Mouse (Mus musculus) MEL (cell line): ENCODE data around the gene Mlana.

Experiments used
- CHD2 ChIP-seq: IDR thresholded peaks from 2 replicates; pipeline ENCODE4 v1.6.1; 2011; ENCODE audit warnings: low read length, improper control_type of control experiment
- CTCF ChIP-seq, 3 experiments: IDR thresholded peaks in 2 of 3; conservative IDR thresholded peaks in 1 of 3; 2 replicates each; pipeline ENCODE4 v1.5.1; 2011 to 2012; ENCODE audit warnings: low read length in 3 of 3, low read depth in 2 of 3, mild to moderate bottlenecking in 2 of 3, improper control_type of control experiment in 1 of 3, inconsistent platforms in 1 of 3, mixed read lengths in 1 of 3, moderate library complexity in 1 of 3; ENCODE audit not compliant: control insufficient read depth in 1 of 3, insufficient read depth in 1 of 3, poor library complexity in 1 of 3, severe bottlenecking in 1 of 3
- EP300 ChIP-seq, 2 experiments: IDR thresholded peaks; 2 replicates each; pipeline ENCODE4 v1.6.1; 2011; ENCODE audit warnings: improper control_type of control experiment in 2 of 2, low read length in 2 of 2, low read depth in 1 of 2, mild to moderate bottlenecking in 1 of 2
- MXI1 ChIP-seq: IDR thresholded peaks from 2 replicates; pipeline ENCODE4 v1.6.1; 2011; ENCODE audit warnings: mild to moderate bottlenecking, low read depth, low read length, improper control_type of control experiment
- NRF1 ChIP-seq: IDR thresholded peaks from 2 replicates; pipeline ENCODE4 v1.6.1; 2014; ENCODE audit warnings: low read depth, mild to moderate bottlenecking, inconsistent platforms, low read length, improper control_type of control experiment, moderate library complexity; ENCODE audit not compliant: poor library complexity, insufficient read depth, severe bottlenecking
- POLR2A ChIP-seq, 2 experiments: IDR thresholded peaks; 2 replicates each; pipeline ENCODE4 v1.6.1; 2011 to 2012; ENCODE audit warnings: low read length in 2 of 2, mild to moderate bottlenecking in 2 of 2, control low read depth in 1 of 2, improper control_type of control experiment in 1 of 2, low read depth in 1 of 2, moderate library complexity in 1 of 2; ENCODE audit not compliant: control insufficient read depth in 1 of 2, insufficient read depth in 1 of 2, poor library complexity in 1 of 2
- TCF12 ChIP-seq: IDR thresholded peaks from 2 replicates; pipeline ENCODE4 v1.6.1; 2014; ENCODE audit warnings: low read depth, mild to moderate bottlenecking, inconsistent platforms, low read length, improper control_type of control experiment, moderate library complexity
- ZC3H11A ChIP-seq: IDR thresholded peaks from 2 replicates; pipeline ENCODE4 v1.6.1; 2012; ENCODE audit warnings: low read depth, mild to moderate bottlenecking, inconsistent platforms, low read length, improper control_type of control experiment
- ZNF384 ChIP-seq: IDR thresholded peaks from 2 replicates; pipeline ENCODE4 v1.6.1; 2012; ENCODE audit warnings: low read depth, mild to moderate bottlenecking, inconsistent platforms, low read length, improper control_type of control experiment

GRCm38 (mm10) chr19:29708003-29708402 lies 10.4 kb downstream of the Mlana start:
- no peak for TF ChIP-seq CTCF (IDR thresholded peaks at IDR 0.05 in 2 of 3, conservative IDR thresholded peaks at IDR 0.05 in 1 of 3; ENCODE audit: control insufficient read depth in 1 of 3, insufficient read depth in 1 of 3, low read depth in 2 of 3, low read length in 3 of 3, poor library complexity in 1 of 3, severe bottlenecking in 1 of 3)
- peak; percentile 1 to 72; a peak in 2 of 4 replicates for TF ChIP-seq POLR2A (IDR thresholded peaks at IDR 0.05; ENCODE audit: control insufficient read depth in 1 of 2, insufficient read depth in 1 of 2, low read depth in 1 of 2, low read length in 2 of 2, poor library complexity in 1 of 2)
- TF ChIP-seq TCF12 = no peak
- TF ChIP-seq ZC3H11A = no peak
- peak; percentile 95 for TF ChIP-seq MXI1
- no peak for TF ChIP-seq ZNF384
- no peak for TF ChIP-seq CHD2
- no peak for TF ChIP-seq EP300 (IDR thresholded peaks at IDR 0.05; ENCODE audit: low read depth in 1 of 2, low read length in 2 of 2)
- TF ChIP-seq NRF1 = no peak
